Mouse (Mus musculus) thymus, postnatal 10 days (tissue): ENCODE results near the gene Retnla.
"Not testable (repeated sequence)": the region's sequence is repeated elsewhere in the genome, so short reads cannot be mapped to it uniquely, and the experiment has no call there.

ENCODE experiments used
- DNase-seq, 2 experiments: peaks; one replicate each; pipeline ENCODE4 v3.0.0; 2021; ENCODE audit warnings: low spot score in 2 of 2

Retnla gene

DNA sequence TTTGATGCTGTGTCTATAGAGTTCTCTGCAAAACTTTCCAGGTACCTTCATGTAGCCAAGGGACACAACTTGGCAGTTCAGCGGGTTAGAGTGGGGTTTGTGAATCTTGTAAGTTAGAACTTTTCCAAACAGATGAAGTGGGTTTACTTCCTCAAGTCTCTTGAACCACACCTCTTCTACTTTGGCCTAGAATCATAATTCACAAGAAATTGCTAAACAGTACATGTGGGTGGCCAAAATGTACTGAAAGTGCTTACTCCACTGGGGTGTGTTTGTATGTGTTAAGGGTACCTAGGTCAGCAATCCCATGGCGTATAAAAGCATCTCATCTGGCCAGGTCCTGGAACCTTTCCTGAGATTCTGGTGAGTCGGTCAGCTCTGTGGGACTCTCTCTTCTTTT, at the start of gene Retnla:
TSS of gene Retnla (plus strand) at position 286 of the 400 bp plus-strand sequence.
- DNase-seq = no peak

DNA sequence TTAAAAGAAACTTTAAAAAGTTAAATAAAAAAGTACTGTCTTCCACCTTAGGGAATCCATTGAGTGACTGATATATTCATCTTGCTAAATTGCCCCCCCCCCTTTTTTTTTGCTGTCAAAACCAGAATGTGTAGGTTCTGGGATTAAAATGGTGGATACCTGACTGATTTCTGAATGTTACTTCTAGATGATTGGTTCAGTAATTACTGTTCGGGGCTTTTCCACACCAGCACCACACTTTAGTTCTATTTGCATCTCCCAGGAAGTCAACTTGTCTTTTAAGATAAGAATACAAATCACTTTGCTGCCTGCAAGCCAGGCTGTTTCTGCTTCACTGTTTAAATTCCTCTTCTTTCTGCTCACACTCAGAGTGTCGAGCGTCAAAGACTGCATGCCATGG, 44.1 kb upstream of the Retnla start:
- DNase-seq = no peak

DNA sequence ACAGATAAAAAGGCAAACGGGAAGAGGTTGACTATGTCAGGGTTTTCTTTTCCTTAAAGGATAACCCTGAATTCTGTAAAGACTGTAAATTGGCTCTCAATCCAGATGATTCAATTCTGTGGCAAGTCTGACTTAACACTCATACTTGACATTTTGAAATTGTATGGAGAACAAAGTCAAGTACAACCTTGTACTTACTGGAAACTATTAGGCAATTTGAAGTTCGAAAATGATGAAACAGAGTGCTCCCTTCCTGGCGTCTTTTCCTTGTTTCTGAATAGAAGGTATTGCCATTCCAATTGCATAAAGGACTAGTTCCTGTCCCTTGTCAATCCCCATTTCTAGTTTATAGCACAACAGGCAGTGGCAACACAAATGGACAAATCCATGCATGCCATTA, 42.9 kb upstream of the Retnla start:
- DNase-seq = no peak

DNA sequence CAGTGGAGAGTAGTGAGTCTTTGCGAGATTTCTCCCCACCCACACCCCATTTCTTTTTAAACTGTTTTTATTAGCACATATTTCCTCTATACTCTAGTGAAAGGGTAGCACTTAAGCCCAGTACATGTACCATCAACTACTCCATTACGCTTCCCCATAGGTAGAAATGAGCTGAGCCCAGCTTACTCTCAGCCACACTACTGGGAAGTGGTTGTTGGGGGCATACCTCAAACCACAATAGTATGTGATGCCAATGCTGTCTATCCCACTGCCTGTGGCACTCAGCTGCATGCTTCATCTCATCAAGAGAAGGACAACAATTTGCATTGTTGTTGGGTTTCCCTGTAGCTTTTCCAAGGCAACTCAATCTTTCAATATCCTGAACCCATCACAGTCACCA, 41.4 kb upstream of the Retnla start:
- no peak for DNase-seq

DNA sequence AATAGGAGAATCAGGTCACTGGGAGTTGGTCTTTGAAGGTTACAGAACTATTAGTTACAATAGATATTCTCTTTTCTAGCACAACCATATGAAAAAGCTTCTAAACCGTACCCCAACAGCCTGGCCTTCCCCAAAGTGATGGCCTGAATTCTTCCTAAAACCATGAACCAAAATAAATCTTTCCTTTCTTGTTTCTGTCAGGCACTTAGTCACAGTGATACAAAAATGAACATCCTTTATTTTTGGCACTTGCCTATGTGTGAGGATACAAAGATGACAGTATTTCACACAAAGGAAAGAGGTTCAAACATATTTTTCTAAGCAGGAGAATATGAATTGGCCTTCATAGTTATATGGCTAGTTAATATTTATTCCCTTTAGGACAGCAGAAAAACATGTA, 36.9 kb upstream of the Retnla start:
- DNase-seq = no peak

DNA sequence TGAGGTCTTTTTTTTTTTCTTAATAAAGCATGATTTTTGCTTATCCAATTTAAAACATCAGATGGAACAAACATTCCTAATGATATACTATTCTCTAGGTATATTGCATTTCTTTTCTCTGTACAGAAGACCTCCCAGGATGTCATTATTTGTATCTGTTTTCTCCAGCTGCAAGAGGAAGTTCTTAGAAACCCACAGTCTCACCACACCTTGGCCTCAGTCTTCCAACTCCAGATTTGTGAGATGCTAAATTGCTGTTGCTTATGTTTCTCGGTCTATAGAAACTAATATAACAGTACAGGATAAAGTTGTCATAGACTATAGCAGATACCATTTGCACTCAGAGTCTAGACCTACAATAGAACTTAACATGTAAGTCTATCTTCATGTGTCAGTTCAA, 35.8 kb upstream of the Retnla start:
- DNase-seq = no peak

DNA sequence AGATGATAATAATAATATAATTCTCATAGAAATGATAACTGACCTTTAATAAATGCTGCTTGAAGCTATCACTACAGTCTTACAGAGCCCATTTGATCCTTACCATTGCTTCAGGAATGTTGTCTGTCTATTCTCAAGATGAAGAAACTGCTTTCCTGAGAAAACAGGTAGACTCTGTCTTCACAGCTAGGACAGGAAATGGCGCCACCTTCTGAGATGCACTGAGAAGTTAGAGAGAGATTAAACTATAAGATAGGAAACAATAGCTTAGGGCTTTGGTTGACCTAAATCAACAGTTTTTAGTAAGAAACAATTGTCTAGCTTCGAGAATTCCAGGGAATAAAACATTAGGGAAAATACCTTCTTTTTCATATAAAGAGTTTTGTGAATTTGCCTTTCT, 33.0 kb upstream of the Retnla start:
- peak; percentile 38 to 74 for DNase-seq

DNA sequence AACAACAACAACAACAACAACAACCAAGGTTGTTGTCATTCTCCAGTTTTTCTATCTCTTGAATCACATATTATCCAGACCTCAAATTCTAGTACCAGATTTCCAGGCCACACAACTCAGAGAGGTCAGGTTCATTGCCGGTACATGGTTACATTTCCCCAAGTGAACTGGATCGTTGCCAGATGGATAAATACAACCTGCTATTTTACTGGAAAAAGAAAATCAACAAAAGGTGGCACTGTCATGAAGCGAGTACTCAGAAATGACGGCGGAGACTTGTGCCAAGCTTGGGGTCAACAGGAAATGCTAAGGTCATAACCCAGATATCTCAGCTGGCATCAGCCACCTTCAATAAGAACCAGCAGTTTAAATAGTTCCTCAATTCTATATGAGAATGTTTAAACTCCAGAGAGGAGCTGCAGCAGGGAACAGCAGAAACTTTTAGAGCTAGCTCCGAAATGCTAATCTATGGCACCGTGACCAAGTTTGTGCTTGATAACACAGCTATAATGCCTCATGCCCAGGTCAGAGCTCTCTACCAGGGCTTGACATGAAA, 30.4 kb upstream of the Retnla start:
- no peak for DNase-seq

DNA sequence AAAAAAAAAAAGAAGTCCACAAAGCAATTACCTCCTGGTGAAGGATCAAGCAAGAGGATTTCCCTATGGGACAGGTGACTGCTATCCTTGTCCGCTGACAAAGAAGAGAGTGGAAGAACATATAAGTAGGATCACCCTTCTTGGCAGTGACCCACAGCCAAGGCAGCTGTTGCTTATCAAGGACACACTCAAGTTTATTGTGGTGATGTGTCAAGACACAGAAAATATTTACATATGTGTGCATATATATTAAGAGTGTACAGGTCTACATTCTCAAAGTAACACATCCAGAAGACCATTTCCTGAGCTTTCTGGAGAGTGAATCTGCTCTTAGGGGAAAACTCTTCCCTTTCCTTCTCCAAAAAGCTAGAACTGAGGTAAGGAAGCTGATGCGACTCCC, 25.7 kb upstream of the Retnla start, which contains the start of gene Retnlb:
TSS of gene Retnlb (plus strand) at position 162 of the 400 bp plus-strand sequence.
- DNase-seq = no peak

DNA sequence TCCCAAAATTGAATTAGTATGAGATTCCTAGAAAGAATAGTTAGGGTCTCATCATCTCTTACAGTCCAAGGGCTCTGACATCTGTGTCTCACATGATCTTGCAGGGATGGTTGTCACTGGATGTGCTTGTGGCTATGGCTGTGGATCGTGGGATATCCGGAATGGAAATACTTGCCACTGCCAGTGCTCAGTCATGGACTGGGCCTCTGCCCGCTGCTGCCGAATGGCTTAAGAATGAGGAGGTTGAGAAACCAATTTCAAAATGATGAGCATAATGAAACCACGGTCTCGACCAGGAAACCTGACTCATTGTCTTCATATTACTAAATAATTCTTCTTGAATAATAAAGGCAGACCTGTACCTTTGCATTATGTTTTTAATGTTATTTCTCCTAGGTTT, 23.8 kb upstream of the Retnla start:
- DNase-seq = no peak

DNA sequence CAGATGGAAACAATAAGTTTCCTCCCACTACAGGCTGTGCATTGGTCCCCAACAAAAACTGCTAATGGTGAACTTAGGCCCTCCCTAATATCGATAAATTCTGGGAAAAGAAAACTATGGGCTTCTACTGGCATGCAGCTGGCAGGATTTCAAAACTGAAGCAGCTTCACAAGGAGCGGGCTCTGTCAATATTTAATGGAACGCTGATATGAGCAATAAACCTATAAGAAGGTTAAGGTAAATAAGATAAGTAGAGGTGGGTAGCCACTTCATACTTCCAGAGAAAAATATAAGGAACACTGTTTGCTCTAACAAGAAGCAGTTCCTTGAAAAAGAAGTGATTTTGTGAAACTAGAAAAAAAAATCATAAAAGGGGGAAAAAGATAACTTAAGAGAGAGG, 15.9 kb upstream of the Retnla start:
- DNase-seq = no peak

DNA sequence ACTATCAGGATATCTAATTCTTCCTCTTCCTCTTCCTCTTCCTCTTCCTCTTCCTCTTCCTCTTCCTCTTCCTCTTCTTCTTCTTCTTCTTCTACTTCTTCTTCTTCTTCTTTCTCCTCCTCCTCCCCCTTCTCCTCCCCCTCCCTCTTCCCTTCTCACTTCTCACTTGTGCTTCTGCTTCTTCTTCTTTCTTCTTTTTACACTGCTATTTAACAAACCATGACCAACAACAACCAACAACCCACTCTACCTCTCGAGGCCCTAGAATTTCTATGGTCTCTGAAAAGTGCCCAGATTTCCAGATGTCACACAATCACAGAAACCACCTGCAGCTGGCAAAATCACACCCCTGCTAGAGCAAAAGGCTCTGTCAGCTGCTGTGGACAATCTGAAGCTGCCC, 14.7 kb upstream of the Retnla start:
- no peak for DNase-seq

DNA sequence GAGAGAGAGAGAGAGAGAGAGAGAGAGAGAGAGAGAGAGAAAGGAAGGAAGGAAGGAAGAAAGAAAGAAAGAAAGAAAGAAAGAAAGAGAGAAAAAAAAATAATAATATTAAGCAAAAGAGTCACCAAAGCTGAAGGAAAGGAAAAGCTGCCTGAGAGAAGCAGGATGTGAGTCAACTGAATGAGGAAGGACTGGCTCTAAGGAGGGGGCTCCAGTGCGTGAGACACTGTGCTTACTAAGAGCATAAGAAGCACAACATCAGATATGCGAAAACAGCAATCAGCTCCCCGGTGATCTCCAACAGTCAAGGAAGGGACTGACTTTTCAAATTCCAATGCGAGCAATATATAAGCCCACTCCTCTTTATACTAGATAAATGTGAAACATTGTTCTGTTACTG, 13.3 kb upstream of the Retnla start:
- DNase-seq = no peak

DNA sequence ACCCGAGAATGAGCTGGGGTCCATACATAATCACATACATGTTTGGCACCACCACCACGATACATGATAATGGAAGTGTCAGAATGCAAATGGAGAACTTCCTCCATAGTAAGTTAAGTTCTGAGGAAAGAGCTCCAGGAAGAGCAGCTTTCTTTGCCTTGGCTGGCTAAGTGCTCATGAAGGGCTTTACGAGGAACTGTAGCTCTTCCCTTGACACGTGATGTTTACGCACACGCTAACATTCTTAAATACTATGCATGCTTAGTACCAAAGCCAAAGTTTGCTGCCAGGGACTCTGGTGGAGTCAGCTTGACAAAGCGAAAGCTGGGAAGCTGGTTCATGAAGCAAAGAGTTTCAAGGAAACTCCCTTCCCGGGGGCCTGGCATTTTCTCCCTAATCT, 10.3 kb upstream of the Retnla start:
- DNase-seq = no peak

DNA sequence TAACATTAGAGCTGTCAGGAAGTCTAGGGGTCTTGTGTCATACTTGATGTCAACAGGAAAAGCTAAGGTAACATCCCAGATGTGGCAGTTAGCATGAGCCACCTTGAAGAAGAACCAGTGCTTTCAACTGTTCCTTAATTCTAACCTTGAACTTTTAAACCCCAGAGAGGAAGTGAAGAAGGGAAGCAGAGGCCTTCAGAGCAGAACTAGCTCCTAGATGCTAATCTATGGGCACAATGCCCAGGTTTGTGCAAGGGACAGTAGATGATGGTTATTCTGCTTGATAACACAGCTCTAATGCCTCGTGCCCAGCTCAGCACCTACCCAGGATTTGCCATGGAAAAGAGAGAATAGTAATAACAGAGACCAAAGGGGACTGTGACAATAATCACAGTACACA, 8.7 kb upstream of the Retnla start:
- DNase-seq = not testable (repeated sequence)

DNA sequence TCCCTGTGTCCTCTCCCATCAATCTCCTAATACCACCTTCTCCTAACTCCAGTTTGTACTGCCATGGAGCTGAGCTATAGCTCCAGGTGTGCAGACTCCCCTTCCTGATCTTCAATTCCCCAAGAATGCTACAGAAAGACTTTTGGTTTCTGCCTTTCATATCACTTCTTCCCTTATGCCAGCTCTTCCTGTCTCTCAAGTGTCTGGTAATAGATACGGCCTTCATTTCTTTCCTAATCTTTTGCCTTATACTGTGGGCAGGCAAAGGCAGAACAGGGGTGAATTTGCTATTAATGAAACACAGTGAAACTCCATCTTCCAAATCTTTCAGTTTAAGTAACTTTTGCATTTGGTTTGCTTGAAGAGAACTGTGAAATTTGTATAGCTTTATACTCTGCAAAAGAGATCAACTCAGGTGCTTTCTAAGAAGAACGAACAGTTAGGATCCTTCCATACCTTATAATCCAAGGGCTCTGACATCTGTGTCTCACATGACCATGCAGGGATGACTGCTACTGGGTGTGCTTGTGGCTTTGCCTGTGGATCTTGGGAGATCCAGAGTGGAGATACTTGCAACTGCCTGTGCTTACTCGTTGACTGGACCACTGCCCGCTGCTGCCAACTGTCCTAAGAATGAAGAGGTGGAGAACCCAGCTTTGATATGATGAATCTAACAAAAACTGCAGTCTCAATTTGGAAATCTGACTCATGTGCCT, 1.5 kb downstream of the Retnla start:
- no peak for DNase-seq

DNA sequence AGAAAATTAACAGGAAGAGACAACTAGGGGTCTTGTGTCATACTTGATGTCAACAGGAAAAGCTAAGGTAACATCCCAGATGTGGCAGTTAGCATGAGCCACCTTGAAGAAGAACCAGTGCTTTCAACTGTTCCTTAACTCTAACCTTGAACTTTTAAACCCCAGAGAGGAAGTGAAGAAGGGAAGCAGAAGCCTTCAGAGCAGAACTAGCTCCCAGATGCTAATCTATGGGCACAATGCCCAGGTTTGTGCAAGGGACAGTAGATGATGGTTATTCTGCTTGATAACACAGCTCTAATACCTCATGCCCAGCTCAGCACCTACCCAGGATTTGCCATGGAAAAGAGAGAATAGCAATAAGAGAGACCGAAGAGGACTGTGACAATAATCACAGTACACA, 22.7 kb downstream of the Retnla start:
- not testable (repeated sequence) for DNase-seq

DNA sequence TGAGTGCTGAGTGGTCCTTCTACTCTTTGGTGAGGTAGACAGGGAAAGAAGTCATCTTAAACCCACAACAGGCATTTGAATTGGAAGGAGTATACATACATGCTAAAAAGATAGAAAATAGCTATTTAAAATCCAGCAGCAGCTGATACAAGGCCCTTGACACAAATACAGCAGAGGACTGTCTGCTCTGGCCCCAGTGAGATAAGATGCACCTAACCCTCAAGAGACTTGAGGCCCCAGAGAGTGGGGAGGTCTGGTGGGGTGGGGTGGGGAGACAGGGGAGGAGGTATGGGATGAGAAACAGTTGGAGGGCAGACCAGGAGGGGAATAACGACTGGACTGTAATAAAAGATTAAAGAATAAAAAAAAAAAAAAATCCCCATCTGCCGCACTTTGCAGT, 25.3 kb downstream of the Retnla start:
- DNase-seq = no peak

DNA sequence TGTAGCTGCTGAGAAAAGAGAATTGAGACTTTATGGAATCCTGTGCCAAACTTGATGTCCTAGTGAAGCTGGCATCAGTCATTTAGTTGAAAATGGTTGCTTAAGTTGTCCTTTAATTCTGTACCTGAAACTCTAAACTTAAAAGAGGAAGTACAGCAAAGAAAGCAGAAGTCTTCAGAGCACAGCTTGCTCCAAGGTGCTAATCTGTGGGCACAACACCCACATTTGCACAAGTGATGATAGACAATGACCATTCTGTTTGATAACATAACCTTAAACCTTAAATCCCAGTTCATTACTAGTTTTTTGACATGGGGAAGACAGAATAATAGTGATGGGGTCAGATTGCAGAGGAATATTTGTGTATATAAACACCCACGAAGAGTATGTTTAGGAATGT, 26.3 kb downstream of the Retnla start:
- no peak for DNase-seq

DNA sequence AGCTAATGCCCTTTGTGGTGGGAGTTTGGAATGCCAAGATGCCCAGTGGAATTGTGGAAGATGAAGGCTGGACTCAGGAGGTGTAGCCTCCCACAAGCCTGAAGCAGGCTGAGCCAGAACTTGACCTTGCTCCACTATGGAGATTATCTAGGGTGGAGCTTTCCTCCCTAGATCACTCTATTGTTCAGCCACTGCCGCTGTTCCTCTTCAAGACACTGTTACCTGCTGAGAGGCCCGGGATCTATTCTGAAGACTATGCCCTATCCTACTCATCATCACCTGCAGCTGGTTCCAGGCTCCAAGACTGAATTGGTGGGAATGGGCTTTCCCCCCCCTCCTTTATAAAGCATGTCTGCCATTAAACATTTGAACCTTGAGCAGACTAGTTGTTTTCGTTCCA, 27.3 kb downstream of the Retnla start:
- no peak for DNase-seq

DNA sequence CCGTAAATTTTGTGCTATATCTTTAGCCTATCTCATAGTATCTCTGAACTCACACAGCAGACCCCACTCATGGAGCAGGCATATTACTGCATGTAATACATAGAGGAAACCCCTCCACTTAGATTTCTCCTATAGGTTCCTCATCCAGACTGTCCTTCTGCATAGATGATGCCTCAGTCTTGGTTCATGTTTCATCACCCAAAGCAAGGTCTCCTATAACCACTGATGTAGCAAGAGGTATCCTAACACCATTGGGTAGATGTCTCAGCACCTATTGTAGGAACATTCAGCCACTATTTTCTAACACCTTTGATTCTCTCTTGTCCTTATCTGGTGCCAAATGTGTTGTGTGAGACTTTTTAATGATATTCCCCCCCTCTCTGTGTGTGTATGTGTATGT, 29.4 kb downstream of the Retnla start:
- no peak for DNase-seq

DNA sequence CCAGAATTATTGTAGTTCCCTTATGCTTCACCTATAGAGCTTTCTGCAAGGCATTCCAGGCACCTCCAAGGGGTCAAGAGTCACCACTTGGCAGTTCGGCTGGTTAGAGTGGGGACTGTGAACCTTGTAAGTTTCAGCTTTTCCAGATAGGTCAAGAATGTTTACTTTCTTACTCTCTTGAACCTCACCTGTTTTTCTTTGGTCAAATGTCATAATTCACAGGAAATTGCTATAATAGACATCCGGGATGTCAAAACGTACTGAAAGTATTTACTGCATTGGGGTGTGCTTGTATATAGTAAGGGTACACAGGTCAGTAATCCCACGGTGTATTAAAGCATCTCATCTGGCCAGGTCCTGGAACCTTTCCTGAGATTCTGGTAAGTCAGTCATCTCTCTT, 30.0 kb downstream of the Retnla start, which contains the start of gene Retnlg:
TSS of gene Retnlg (plus strand) at position 301 of the 400 bp plus-strand sequence.
- no peak for DNase-seq

DNA sequence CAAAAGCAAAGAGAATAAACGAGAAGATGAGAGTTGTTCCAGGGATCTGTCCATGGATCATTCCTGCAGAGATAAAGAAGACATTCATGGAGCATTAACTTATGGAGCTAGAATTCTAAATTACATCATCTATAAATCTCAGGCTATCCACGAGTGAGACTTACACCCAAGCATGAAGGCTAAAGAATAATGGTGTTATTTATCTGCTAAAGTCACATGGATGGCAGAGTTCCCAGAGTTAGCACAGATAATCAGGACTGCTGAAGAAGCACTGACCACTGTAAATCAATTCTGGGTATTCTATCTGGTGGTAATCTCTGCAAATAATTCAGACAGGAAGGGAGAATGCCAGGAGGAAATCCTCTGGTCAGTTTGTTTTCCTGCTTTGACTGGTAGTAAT, 48.4 kb downstream of the Retnla start:
- no peak for DNase-seq
